Mouse (Mus musculus): Measurements from ENCODE around the gene Erbb3.
A peak's percentile ranks its signal among the peaks of the same experiment; 100 is the strongest.

Erbb3 gene

GRCm38 (mm10) chr10:128612433-128613153 lies 23.1 kb upstream of the Erbb3 start:
- peak; percentile 77 to 87 for DNase-seq

GRCm38 (mm10) chr10:128606483-128606882 lies 17.0 kb upstream of the Erbb3 start:
- DNase-seq: no peak

GRCm38 (mm10) chr10:128602470-128603128 lies 13.1 kb upstream of the Erbb3 start:
- DNase-seq: no peak

GRCm38 (mm10) chr10:128601499-128601898 lies 12.0 kb upstream of the Erbb3 start:
- DNase-seq: no peak

GRCm38 (mm10) chr10:128598476-128598875 lies 9.0 kb upstream of the Erbb3 start:
- DNase-seq: no peak

- no peak for DNase-seq
Observed at GRCm38 (mm10) chr10:128592797-128593196, 3.3 kb upstream of the Erbb3 start.

- no peak for DNase-seq
Observed at GRCm38 (mm10) chr10:128591436-128591835, 2.0 kb upstream of the Erbb3 start.

GRCm38 (mm10) chr10:128590193-128590690 lies 790 bp upstream of the Erbb3 start:
- DNase-seq: peak; percentile 79 to 87

GRCm38 (mm10) chr10:128588775-128589463 lies 533 bp downstream of the Erbb3 start:
- DNase-seq: no peak

GRCm38 (mm10) chr10:128588136-128588535 lies 1.3 kb downstream of the Erbb3 start:
- DNase-seq: no peak

- no peak for DNase-seq
Observed at GRCm38 (mm10) chr10:128587697-128588096, 1.8 kb downstream of the Erbb3 start.

GRCm38 (mm10) chr10:128587120-128587519 lies 2.3 kb downstream of the Erbb3 start:
- no peak for DNase-seq

- DNase-seq: no peak
Observed at GRCm38 (mm10) chr10:128586546-128586945, 2.9 kb downstream of the Erbb3 start.

- DNase-seq: no peak
Observed at GRCm38 (mm10) chr10:128584386-128584785, 5.1 kb downstream of the Erbb3 start.

GRCm38 (mm10) chr10:128583644-128584043 lies 5.8 kb downstream of the Erbb3 start:
- DNase-seq: peak; percentile 33 to 58

- no peak for DNase-seq
Observed at GRCm38 (mm10) chr10:128579731-128580130, 9.7 kb downstream of the Erbb3 start.

GRCm38 (mm10) chr10:128579298-128579697 lies 10.2 kb downstream of the Erbb3 start:
- no peak for DNase-seq

- no peak for DNase-seq
Observed at GRCm38 (mm10) chr10:128578330-128578729, 11.1 kb downstream of the Erbb3 start.

- DNase-seq: no peak
Observed at GRCm38 (mm10) chr10:128575063-128575462, 14.4 kb downstream of the Erbb3 start.

- peak; percentile 98 for DNase-seq
Observed at GRCm38 (mm10) chr10:128565788-128566531, 23.5 kb downstream of the Erbb3 start, which contains the start of gene Pa2g4. Gene Pa2g4 (minus strand): TSS chr10:128565987.

- DNase-seq: no peak
Observed at GRCm38 (mm10) chr10:128565206-128565787, 24.2 kb downstream of the Erbb3 start.

GRCm38 (mm10) chr10:128563544-128563943 lies 25.9 kb downstream of the Erbb3 start:
- DNase-seq: no peak

Measured in cerebellum, postnatal 25 days (tissue).